Mouse (Mus musculus): ENCODE data around the gene Spata32.
"Not testable (repeated sequence)": the region's sequence is repeated elsewhere in the genome, so short reads cannot be mapped to it uniquely, and the experiment has no call there.

The Spata32 gene

GRCm38 (mm10) chr11:103246731-103247290, 28.6 kb upstream of the Spata32 start:
- no peak for DNase-seq (ENCODE audit: low read depth, low spot score)

GRCm38 (mm10) chr11:103246081-103246730, 28.0 kb upstream of the Spata32 start:
- DNase-seq (ENCODE audit: low read depth, low spot score): no peak

GRCm38 (mm10) chr11:103244856-103245255, 26.6 kb upstream of the Spata32 start:
- DNase-seq (ENCODE audit: low read depth, low spot score): no peak

GRCm38 (mm10) chr11:103240740-103241139, 22.5 kb upstream of the Spata32 start:
- DNase-seq (ENCODE audit: low read depth, low spot score): no peak

GRCm38 (mm10) chr11:103237757-103238156, 19.5 kb upstream of the Spata32 start:
- no peak for DNase-seq (ENCODE audit: low read depth, low spot score)

GRCm38 (mm10) chr11:103236903-103237302, 18.7 kb upstream of the Spata32 start:
- no peak for DNase-seq (ENCODE audit: low read depth, low spot score)

GRCm38 (mm10) chr11:103236431-103236830, 18.2 kb upstream of the Spata32 start:
- DNase-seq (ENCODE audit: low read depth, low spot score): no peak

- DNase-seq (ENCODE audit: low read depth, low spot score): no peak
These were observed 17.5 kb upstream of the Spata32 start for GRCm38 (mm10) chr11:103235702-103236101.

GRCm38 (mm10) chr11:103234447-103234846, 16.2 kb upstream of the Spata32 start:
- DNase-seq (ENCODE audit: low read depth, low spot score): no peak

GRCm38 (mm10) chr11:103232966-103233365, 14.7 kb upstream of the Spata32 start:
- DNase-seq (ENCODE audit: low read depth, low spot score): no peak

- DNase-seq (ENCODE audit: low read depth, low spot score): no peak
These were observed 13.1 kb upstream of the Spata32 start for GRCm38 (mm10) chr11:103231367-103231766.

GRCm38 (mm10) chr11:103230626-103231025, 12.4 kb upstream of the Spata32 start:
- DNase-seq (ENCODE audit: low read depth, low spot score): no peak

- no peak for DNase-seq (ENCODE audit: low read depth, low spot score)
These were observed 11.4 kb upstream of the Spata32 start for GRCm38 (mm10) chr11:103229608-103230007.

GRCm38 (mm10) chr11:103223951-103224456, 5.8 kb upstream of the Spata32 start:
- DNase-seq (ENCODE audit: low read depth, low spot score): no peak

GRCm38 (mm10) chr11:103223444-103223843, 5.2 kb upstream of the Spata32 start:
- peak; percentile 80 for DNase-seq (ENCODE audit: low read depth, low spot score)

GRCm38 (mm10) chr11:103222718-103223117, 4.5 kb upstream of the Spata32 start:
- DNase-seq (ENCODE audit: low read depth, low spot score): not testable (repeated sequence)

GRCm38 (mm10) chr11:103221437-103221836, 3.2 kb upstream of the Spata32 start:
- DNase-seq (ENCODE audit: low read depth, low spot score): no peak

GRCm38 (mm10) chr11:103219995-103220394, 1.8 kb upstream of the Spata32 start:
- no peak for DNase-seq (ENCODE audit: low read depth, low spot score)

- DNase-seq (ENCODE audit: low read depth, low spot score): no peak
These were observed 1.0 kb upstream of the Spata32 start for GRCm38 (mm10) chr11:103219259-103219658.

- DNase-seq (ENCODE audit: low read depth, low spot score): no peak
These were observed 277 bp upstream of the Spata32 start for GRCm38 (mm10) chr11:103218517-103218901.

GRCm38 (mm10) chr11:103215355-103215754, 2.9 kb downstream of the Spata32 start:
- DNase-seq (ENCODE audit: low read depth, low spot score): no peak

- no peak for DNase-seq (ENCODE audit: low read depth, low spot score)
These were observed 4.5 kb downstream of the Spata32 start for GRCm38 (mm10) chr11:103213712-103214111.

GRCm38 (mm10) chr11:103210291-103210690, 7.9 kb downstream of the Spata32 start:
- no peak for DNase-seq (ENCODE audit: low read depth, low spot score)

Data from telencephalon, adult 2 months (tissue).